Mouse (Mus musculus) cerebellum, adult 2 months (tissue): ENCODE measurements at regions not wholly inside any gene's neighbourhood (a gene's known extent, or its start where the extent isn't known, plus 50 kb on each side); places are given as distances from the start of the nearest gene placed in this dataset.

ENCODE experiments used
- DNase-seq, 2 experiments: peaks; one replicate each; pipeline ENCODE4 v3.0.0; 2021
- H3K27ac ChIP-seq: fragments of 200-500 bp; 2 replicates; pipeline ENCODE4 v1.5.1; 2012; ENCODE audit warnings: low read length, control low read depth, inconsistent platforms; ENCODE audit not compliant: insufficient read depth
- H3K27me3 ChIP-seq: fragments of 200-500 bp; 2 replicates; pipeline ENCODE4 v1.6.1; 2012; ENCODE audit warnings: inconsistent platforms, mild to moderate bottlenecking, low read length, moderate library complexity; ENCODE audit not compliant: control insufficient read depth, insufficient read depth
- H3K4me1 ChIP-seq: fragments of 200-500 bp; 2 replicates; pipeline ENCODE4 v1.6.1; 2011; ENCODE audit warnings: low read length; ENCODE audit not compliant: control insufficient read depth, insufficient read depth
- H3K4me3 ChIP-seq: fragments of 200-500 bp; replicated peaks from 2 replicates; pipeline ENCODE3; 2011; ENCODE audit warnings: mild to moderate bottlenecking, low read depth, low read length, control low read depth; ENCODE audit not compliant: insufficient read depth
- CTCF ChIP-seq: fragments of 200-500 bp; IDR thresholded peaks from 2 replicates; pipeline ENCODE4 v1.5.1; 2011; ENCODE audit warnings: low read depth, mild to moderate bottlenecking, control low read depth, low read length, moderate library complexity, borderline replicate concordance; ENCODE audit not compliant: insufficient read depth
- POLR2A ChIP-seq: fragments of 200-500 bp; IDR thresholded peaks from 2 replicates; pipeline ENCODE4 v1.6.1; 2011; ENCODE audit warnings: low read length, control low read depth, borderline replicate concordance; ENCODE audit not compliant: insufficient read depth
- WGBS: fragments of 180-500 bp; shearing (Covaris S2); methylation state at CpG from one replicate; pipeline ENCODE4 v1.1.7; 2018; 5-methylcytosine and 5-hydroxymethylcytosine counted together

GRCm38 (mm10) chr1:91713131-91713530 is 88.1 kb upstream of the Twist2 start:
- 81% methylated on average over 11 of the region's 11 CpGs for WGBS
- no peak overlapping the region for H3K4me3 ChIP-seq
- no peak overlapping the region for H3K27ac ChIP-seq
- peaks cover 12% of the 10 kb centered on the region for H3K4me1 ChIP-seq
- no peaks in the 10 kb centered on the region for H3K27me3 ChIP-seq
- no peak for DNase-seq
- TF ChIP-seq CTCF (no peak), POLR2A (no peak)

- WGBS = 62% methylated on average over 6 of the region's 6 CpGs
- no peak overlapping the region for H3K4me3 ChIP-seq
- TF ChIP-seq POLR2A (no peak), CTCF (no peak)
- no peaks in the 10 kb centered on the region for H3K27me3 ChIP-seq
- no peak for DNase-seq
- peaks cover 4% of the 10 kb centered on the region for H3K4me1 ChIP-seq
- no peak overlapping the region for H3K27ac ChIP-seq
These were observed 87.0 kb upstream of the Twist2 start for GRCm38 (mm10) chr1:91714266-91714665.

- WGBS = 79% methylated on average over 7 of the region's 7 CpGs
- H3K4me3 ChIP-seq = no peak overlapping the region
- no peak overlapping the region for H3K27ac ChIP-seq
- no peak for DNase-seq
- H3K4me1 ChIP-seq = no peaks in the 10 kb centered on the region; the same call in 1 of the 2 replicates
- TF ChIP-seq POLR2A (no peak), CTCF (no peak)
- H3K27me3 ChIP-seq = no peaks in the 10 kb centered on the region
These were observed 85.9 kb upstream of the Twist2 start for GRCm38 (mm10) chr1:91715341-91715740.

- no peak for DNase-seq
- Histone ChIP-seq H3K4me1 (no peaks in the 10 kb centered on the region; the same call in 1 of the 2 replicates), H3K4me3 (no peak overlapping the region), H3K27ac (no peak overlapping the region), H3K27me3 (no peaks in the 10 kb centered on the region)
- 94% methylated on average over 2 of the region's 2 CpGs for WGBS
- no peak for TF ChIP-seq POLR2A
- TF ChIP-seq CTCF = no peak
These were observed 85.5 kb upstream of the Twist2 start for GRCm38 (mm10) chr1:91715791-91716190.

- TF ChIP-seq CTCF (no peak), POLR2A (no peak)
- DNase-seq = no peak
- H3K4me3 ChIP-seq = no peak overlapping the region
- no peak overlapping the region for H3K27ac ChIP-seq
- WGBS = 95% methylated on average over 2 of the region's 2 CpGs
- H3K4me1 ChIP-seq = no peaks in the 10 kb centered on the region; the same call in 1 of the 2 replicates
- no peaks in the 10 kb centered on the region for H3K27me3 ChIP-seq
These were observed 84.4 kb upstream of the Twist2 start for GRCm38 (mm10) chr1:91716836-91717235.

GRCm38 (mm10) chr1:91717961-91718360 is 83.3 kb upstream of the Twist2 start:
- TF ChIP-seq CTCF (no peak), POLR2A (no peak)
- H3K4me3 ChIP-seq = no peak overlapping the region
- H3K27ac ChIP-seq = no peak overlapping the region
- DNase-seq = no peak
- H3K27me3 ChIP-seq = no peaks in the 10 kb centered on the region
- 79% methylated on average over 8 of the region's 8 CpGs for WGBS
- no peaks in the 10 kb centered on the region; the same call in 1 of the 2 replicates for H3K4me1 ChIP-seq

- 84% methylated on average over 11 of the region's 11 CpGs for WGBS
- H3K27me3 ChIP-seq = no peaks in the 10 kb centered on the region
- no peak overlapping the region for H3K4me3 ChIP-seq
- TF ChIP-seq POLR2A (no peak), CTCF (no peak)
- no peak overlapping the region for H3K27ac ChIP-seq
- no peaks in the 10 kb centered on the region for H3K4me1 ChIP-seq
- DNase-seq = no peak
These were observed 72.0 kb upstream of the Twist2 start for GRCm38 (mm10) chr1:91729246-91729645.

- no peak for DNase-seq
- no peaks in the 10 kb centered on the region for H3K27me3 ChIP-seq
- no peaks in the 10 kb centered on the region for H3K4me1 ChIP-seq
- no peak for TF ChIP-seq POLR2A
- TF ChIP-seq CTCF = no peak
- H3K4me3 ChIP-seq = no peak overlapping the region
- 96% methylated on average over 2 of the region's 2 CpGs for WGBS
- H3K27ac ChIP-seq = no peak overlapping the region
These were observed 71.0 kb upstream of the Twist2 start for GRCm38 (mm10) chr1:91730281-91730680.
